Mouse (Mus musculus) spleen, adult 2 months (tissue): ENCODE data around the gene Flywch1. TPM values are rescaled to one million over a fixed set of nuclear protein-coding genes. Genes with fewer than 3 reads are reported as not detected.

Experiments used
- DNase-seq, 2 experiments: peaks; one replicate each; pipeline versions ENCODE4 v3.0.0 to v3.0.0-alpha.2; 2012 to 2021; ENCODE audit warnings: low spot score in 2 of 2, low read depth in 1 of 2
- H3K27ac ChIP-seq: fragments of 200-500 bp; 2 replicates; pipeline ENCODE4 v1.5.1; 2012; ENCODE audit warnings: low read length, inconsistent platforms; ENCODE audit not compliant: insufficient read depth
- H3K27me3 ChIP-seq: fragments of 200-500 bp; 2 replicates; pipeline ENCODE4 v1.6.1; 2012; ENCODE audit warnings: mild to moderate bottlenecking, moderate library complexity, low read length, inconsistent platforms; ENCODE audit not compliant: control insufficient read depth, insufficient read depth
- H3K36me3 ChIP-seq: fragments of 200-500 bp; 2 replicates; pipeline ENCODE4 v1.6.1; 2012; ENCODE audit warnings: mild to moderate bottlenecking, low read length, inconsistent platforms; ENCODE audit not compliant: control insufficient read depth, insufficient read depth
- H3K4me1 ChIP-seq: fragments of 200-500 bp; 2 replicates; pipeline ENCODE4 v1.6.1; 2011; ENCODE audit warnings: inconsistent platforms; ENCODE audit not compliant: control insufficient read depth, insufficient read depth, insufficient read length
- H3K4me3 ChIP-seq: fragments of 200-500 bp; 2 replicates; pipeline ENCODE4 v1.5.1; 2011; ENCODE audit warnings: mild to moderate bottlenecking, inconsistent platforms; ENCODE audit not compliant: insufficient read depth, insufficient read length; ENCODE audit errors: extremely low read depth
- CTCF ChIP-seq: fragments of 200-500 bp; IDR thresholded peaks from 2 replicates; pipeline ENCODE4 v1.5.1; 2011; ENCODE audit warnings: mild to moderate bottlenecking, inconsistent platforms; ENCODE audit not compliant: insufficient read depth, insufficient read length, insufficient replicate concordance; ENCODE audit errors: extremely low read depth
- POLR2A ChIP-seq: fragments of 200-500 bp; IDR thresholded peaks from 2 replicates; pipeline ENCODE4 v1.6.1; 2011; ENCODE audit warnings: low read depth, low read length, inconsistent platforms
- WGBS: fragments of 180-500 bp; shearing (Covaris S2); methylation state at CpG from one replicate; pipeline ENCODE4 v1.1.7; 2018; 5-methylcytosine and 5-hydroxymethylcytosine counted together
- polyA plus RNA-seq: library from polyadenylated mRNA; depleted of rRNA; stranded (reverse); fragments of >200 nt; gene quantifications from 2 replicates; pipeline ENCODE4 v1.2.3, GENCODE M21; 2012

Flywch1 gene
- polyA plus RNA-seq, 1 experiment, result 17.4 TPM

- peak within 1 kb of the TSS; percentile 69 for H3K4me3 ChIP-seq
- peak within 1 kb of the TSS; percentile 41 for H3K27ac ChIP-seq
- WGBS, result 4% methylated on average over 29 of the region's 29 CpGs
- H3K4me1 ChIP-seq, result peaks cover 9% of the 10 kb centered on the region; the same call in 1 of the 2 replicates
- DNase-seq, result peak in 1 of 2 experiments; percentile 34
- TF ChIP-seq POLR2A (peak; percentile 35; the same call in 1 of the 2 replicates), CTCF (no peak)
- no peaks in the 10 kb centered on the region for H3K36me3 ChIP-seq
- peaks cover 6% of the 10 kb centered on the region; the same call in 1 of the 2 replicates for H3K27me3 ChIP-seq
These were observed 19.1 kb upstream of the Flywch1 start, which contains the start of gene Srrm2 for GRCm38 (mm10) chr17:23790269-23791078. Gene Srrm2, plus strand, starts transcription at chr17:23790532.

- Histone ChIP-seq H3K4me1 (peaks cover 9% of the 10 kb centered on the region; the same call in 1 of the 2 replicates), H3K36me3 (no peaks in the 10 kb centered on the region), H3K27me3 (peaks cover 6% of the 10 kb centered on the region; the same call in 1 of the 2 replicates), H3K4me3 (peak overlapping the region; percentile 69), H3K27ac (peak overlapping the region; percentile 41; the same call in 1 of the 2 replicates)
- TF ChIP-seq POLR2A (no peak), CTCF (no peak)
- DNase-seq, result no peak
- WGBS, result 31% methylated on average over 8 of the region's 8 CpGs
These were observed 18.4 kb upstream of the Flywch1 start for GRCm38 (mm10) chr17:23789749-23790268.

- Histone ChIP-seq H3K4me3 (no peak overlapping the region), H3K27me3 (peaks cover 6% of the 10 kb centered on the region; the same call in 1 of the 2 replicates), H3K36me3 (no peaks in the 10 kb centered on the region), H3K4me1 (peaks cover 9% of the 10 kb centered on the region; the same call in 1 of the 2 replicates), H3K27ac (no peak overlapping the region)
- TF ChIP-seq POLR2A (no peak), CTCF (no peak)
- 89% methylated on average over 4 of the region's 4 CpGs for WGBS
- DNase-seq, result no peak
These were observed 17.6 kb upstream of the Flywch1 start for GRCm38 (mm10) chr17:23788973-23789372.

- no peak for DNase-seq
- Histone ChIP-seq H3K4me1 (peaks cover 9% of the 10 kb centered on the region; the same call in 1 of the 2 replicates), H3K36me3 (no peaks in the 10 kb centered on the region), H3K4me3 (no peak overlapping the region), H3K27me3 (peaks cover 6% of the 10 kb centered on the region; the same call in 1 of the 2 replicates), H3K27ac (no peak overlapping the region)
- whole genome bisulfite sequencing, result 64% methylated on average over 13 of the region's 13 CpGs
- no peak for TF ChIP-seq CTCF
- TF ChIP-seq POLR2A, result no peak
These were observed 15.1 kb upstream of the Flywch1 start for GRCm38 (mm10) chr17:23786510-23786931.

GRCm38 (mm10) chr17:23785561-23786471 is 14.4 kb upstream of the Flywch1 start, which contains the start of gene Flywch2:
Gene Flywch2, minus strand, starts transcription at chr17:23786081.
- WGBS, result 14% methylated on average over 43 of the region's 43 CpGs

GRCm38 (mm10) chr17:23783352-23783751 is 11.9 kb upstream of the Flywch1 start:
- DNase-seq, result no peak
- Histone ChIP-seq H3K27me3 (peaks cover 6% of the 10 kb centered on the region; the same call in 1 of the 2 replicates), H3K4me3 (no peak overlapping the region), H3K4me1 (peaks cover 3% of the 10 kb centered on the region; the same call in 1 of the 2 replicates), H3K27ac (no peak overlapping the region), H3K36me3 (no peaks in the 10 kb centered on the region)
- TF ChIP-seq POLR2A (no peak), CTCF (no peak)

More at GRCm38 (mm10) chr17:23785561-23786471, 14.4 kb upstream of the Flywch1 start, which contains the start of gene Flywch2:
- peak in 1 of 2 experiments; percentile 28 for DNase-seq
- Histone ChIP-seq H3K4me1 (peaks cover 7% of the 10 kb centered on the region; the same call in 1 of the 2 replicates), H3K36me3 (no peaks in the 10 kb centered on the region), H3K27me3 (peaks cover 6% of the 10 kb centered on the region; the same call in 1 of the 2 replicates), H3K27ac (no peak within 1 kb of the TSS), H3K4me3 (peak within 1 kb of the TSS; percentile 35; the same call in 1 of the 2 replicates)
- TF ChIP-seq CTCF (no peak), POLR2A (no peak)
